Mouse (Mus musculus): Measurements from ENCODE around the gene Oxtr. TPM values are rescaled to one million over a fixed set of nuclear protein-coding genes. Genes with fewer than 3 reads are reported as not detected.

Oxtr gene
- polyA plus RNA-seq, 1 experiment from 2014 or later, result not detected

Other genes with a start within 250 kb of the Oxtr start
- gene Lmcd1, start 216.2 kb downstream of the Oxtr start, polyA plus RNA-seq (2016; fragmentation: Nextera tagmentation; extraction: Ambion mirVana), result 0.45 and 1.0 TPM in 2 replicates
- 0.08 TPM in 1 of 2 replicates, not detected in the other for gene Ssu2, start 101.9 kb downstream of the Oxtr start, polyA plus RNA-seq (2016; fragmentation: Nextera tagmentation; extraction: Ambion mirVana)
- 0.17 TPM in 1 of 2 replicates, not detected in the other for gene Cav3, start 30.4 kb downstream of the Oxtr start, polyA plus RNA-seq (2016; fragmentation: Nextera tagmentation; extraction: Ambion mirVana)
- gene Rad18, start 206.7 kb upstream of the Oxtr start, polyA plus RNA-seq (2016; fragmentation: Nextera tagmentation; extraction: Ambion mirVana), result 39.8 and 41.8 TPM in 2 replicates